ENCODE assay signal across 12 mouse cellular contexts in genomic region chr5:151104354-151105053, GRCm38 (mm10).
A peak's percentile ranks its signal among the peaks of the same experiment; 100 is the strongest.
DNase-seq lines count a peak whose midpoint lies in the region; ATAC-seq lines count a peak whose summit lies in the region.
"Had no signal": no experiment of that assay in that cellular context is flagged by ENCODE, and none has a peak within 500 bp of the region (broad histone marks: within the 10 kb centered on the region; RNA-seq: fewer than 3 reads in every experiment).

No protein-coding gene starts in this region.

- no peak overlapping the region for H3K27ac ChIP-seq in heart, embryonic 14.5 days (replicated peaks in 1 of 2; ENCODE audit: control insufficient read depth in 1 of 2, insufficient read depth in 1 of 2, low read depth in 2 of 2, low read length in 2 of 2)
- H3K27ac ChIP-seq in intestine, embryonic 14.5 days (ENCODE audit: low read depth) = no peak overlapping the region
- no peak overlapping the region for H3K27ac ChIP-seq in lung, embryonic 16.5 days (ENCODE audit: low read length)
- H3K27ac ChIP-seq: liver, embryonic 13.5 days had no signal

- H3K9me3 ChIP-seq in heart, embryonic 14.5 days (ENCODE audit: control insufficient read depth, low read length) = 0 out of 2 replicates have a peak, but pooled peaks cover 3% of the 10 kb centered on the region
- no peaks in the 10 kb centered on the region for H3K9me3 ChIP-seq in intestine, embryonic 14.5 days (ENCODE audit: control insufficient read depth, low read length)
- no peaks in the 10 kb centered on the region for H3K9me3 ChIP-seq in lung, embryonic 16.5 days (ENCODE audit: control insufficient read depth, low read length)
- H3K9me3 ChIP-seq: liver, embryonic 13.5 days had no signal

- no peak for DNase-seq in heart, postnatal 25 days (ENCODE audit: low spot score)
- DNase-seq in 416B (ENCODE audit: low read depth) = peak; percentile 27
- DNase-seq in intestine, embryonic 14.5 days (ENCODE audit: low spot score) = no peak
- DNase-seq in adrenal gland, adult 2 months = no peak
- no peak for DNase-seq in layer of hippocampus, adult 9-11 months
- DNase-seq: adrenal gland, postnatal 10 days; cerebellum, adult 9-11 months; liver, embryonic 13.5 days had no signal

- intact Hi-C loops in heart, postnatal 25 days (cut with DNase I) = no loop called here

- H3K36me3 ChIP-seq in heart, embryonic 14.5 days (ENCODE audit: control insufficient read depth, insufficient read depth, low read length) = no peaks in the 10 kb centered on the region
- H3K36me3 ChIP-seq in intestine, embryonic 14.5 days (ENCODE audit: control insufficient read depth, insufficient read depth, low read length) = no peaks in the 10 kb centered on the region
- no peaks in the 10 kb centered on the region for H3K36me3 ChIP-seq in lung, embryonic 16.5 days (ENCODE audit: control insufficient read depth, insufficient read depth, low read length)
- H3K36me3 ChIP-seq: liver, embryonic 13.5 days had no signal

- 0 out of 2 replicates have a peak overlapping the region, but pooled peaks have one; percentile 2 for H3K9ac ChIP-seq in heart, embryonic 14.5 days (ENCODE audit: low read length)
- no peak overlapping the region for H3K9ac ChIP-seq in intestine, embryonic 14.5 days (ENCODE audit: low read length)
- H3K9ac ChIP-seq in lung, embryonic 16.5 days (ENCODE audit: low read length) = no peak overlapping the region
- H3K9ac ChIP-seq: liver, embryonic 13.5 days had no signal

- H3K4me2 ChIP-seq in heart, embryonic 14.5 days (ENCODE audit: low read length) = no peak overlapping the region
- no peak overlapping the region for H3K4me2 ChIP-seq in intestine, embryonic 14.5 days (ENCODE audit: low read length)
- 0 out of 2 replicates have a peak overlapping the region, but pooled peaks have one; percentile 3 for H3K4me2 ChIP-seq in lung, embryonic 16.5 days (ENCODE audit: low read depth, low read length)
- H3K4me2 ChIP-seq: heart, embryonic 11.5 days; liver, embryonic 13.5 days had no signal

- H3K4me1 ChIP-seq in heart, embryonic 14.5 days (ENCODE audit: control insufficient read depth in 2 of 2, insufficient read depth in 2 of 2, low read length in 2 of 2) = peaks cover 6 to 10% of the 10 kb centered on the region in 2 experiments
- peaks cover 15% of the 10 kb centered on the region for H3K4me1 ChIP-seq in intestine, embryonic 14.5 days (replicated peaks; ENCODE audit: control insufficient read depth, insufficient read depth, low read length)
- peaks cover 25% of the 10 kb centered on the region for H3K4me1 ChIP-seq in lung, embryonic 16.5 days (replicated peaks; ENCODE audit: control insufficient read depth, insufficient read depth, low read length)

- WGBS in heart, embryonic 14.5 days = 42% methylated on average over 9 of the region's 9 CpGs
- WGBS in intestine, embryonic 14.5 days = 65% methylated on average over 9 of the region's 9 CpGs
- WGBS in lung, embryonic 16.5 days = 53% methylated on average over 9 of the region's 9 CpGs

- no peaks in the 10 kb centered on the region for H3K27me3 ChIP-seq in heart, embryonic 14.5 days (ENCODE audit: control insufficient read depth, insufficient read depth, low read length)
- no peaks in the 10 kb centered on the region for H3K27me3 ChIP-seq in intestine, embryonic 14.5 days (replicated peaks; ENCODE audit: control insufficient read depth, insufficient read depth, low read length)
- H3K27me3 ChIP-seq in lung, embryonic 16.5 days (ENCODE audit: control insufficient read depth, insufficient read depth, low read depth, low read length) = no peaks in the 10 kb centered on the region
- H3K27me3 ChIP-seq: liver, embryonic 13.5 days had no signal

- no peak for ATAC-seq in heart, embryonic 14.5 days (ENCODE audit: insufficient number of reproducible peaks, insufficient read depth, low FRiP score, low read depth)
- peak; percentile 80 for ATAC-seq in intestine, embryonic 14.5 days (replicated peaks; ENCODE audit: low FRiP score, low TSS enrichment, low read depth)
- ATAC-seq in lung, embryonic 16.5 days (ENCODE audit: low read depth) = peak; percentile 82
- no peak for ATAC-seq in activated CD4-positive, CD25-positive, alpha-beta regulatory T cell, adult 4 months

- no peak overlapping the region for H3K4me3 ChIP-seq in heart, embryonic 14.5 days (ENCODE audit: control insufficient read depth in 1 of 2, insufficient read depth in 1 of 2, low read depth in 1 of 2, low read length in 2 of 2)
- H3K4me3 ChIP-seq in intestine, embryonic 14.5 days (ENCODE audit: low read depth, low read length) = no peak overlapping the region
- no peak overlapping the region for H3K4me3 ChIP-seq in lung, embryonic 16.5 days (ENCODE audit: low read length)
- H3K4me3 ChIP-seq: liver, embryonic 13.5 days had no signal

Comparison
In these comparisons a context has a peak if more than half of its experiments do, and no peak if none do; other contexts are left out.
1. ATAC-seq: peak in intestine, embryonic 14.5 days (single experiment) and lung, embryonic 16.5 days (single experiment); none in heart, embryonic 14.5 days (single experiment) and activated CD4-positive, CD25-positive, alpha-beta regulatory T cell, adult 4 months (single experiment).